Mouse (Mus musculus): ENCODE measurements at regions not wholly inside any gene's neighbourhood (a gene's known extent, or its start where the extent isn't known, plus 50 kb on each side); places are given as distances from the start of the nearest gene placed in this dataset.

DNA sequence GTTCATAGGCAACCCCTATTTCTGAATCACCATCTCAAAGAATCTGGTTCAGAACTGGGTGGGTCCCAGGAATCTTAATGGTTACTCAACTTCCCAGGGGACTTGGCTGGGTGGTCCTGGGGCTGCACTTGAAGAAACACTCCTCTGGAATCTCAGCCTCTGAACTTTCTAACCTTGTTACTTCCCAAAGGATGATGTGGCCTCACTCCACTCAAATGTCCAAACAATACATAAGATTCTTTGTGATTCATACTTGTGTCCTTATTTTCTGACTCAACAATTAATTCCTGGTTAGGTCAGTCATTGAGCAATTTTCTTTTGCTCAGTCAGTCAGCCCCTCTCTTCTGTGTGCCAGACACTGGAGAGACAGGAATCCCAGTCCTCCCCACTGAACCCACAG lies 353.7 kb upstream of the Ubash3b start:
- DNase-seq (ENCODE audit: inconsistent age in 2 of 2, low spot score in 1 of 2) = peak; percentile 19 to 63

DNA sequence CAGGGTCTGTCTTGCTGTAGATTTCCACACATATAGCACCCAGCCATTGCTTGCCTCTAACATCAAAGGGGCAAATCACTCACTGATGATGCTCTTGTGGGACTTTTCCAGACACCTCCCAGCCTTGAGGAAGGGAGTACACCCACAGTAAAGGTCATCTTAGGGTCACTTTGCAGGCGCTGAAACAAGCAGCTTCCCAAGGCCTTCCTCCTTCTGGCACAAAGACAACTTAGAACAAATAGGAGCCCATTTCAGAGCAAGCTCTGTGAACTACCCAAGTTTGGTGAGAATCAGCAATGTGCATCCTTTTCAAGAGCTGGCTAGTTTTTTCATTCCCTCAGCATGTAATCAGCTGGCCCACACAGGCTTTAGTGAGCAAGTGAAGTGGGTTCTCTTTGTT lies 352.2 kb upstream of the Ubash3b start:
- peak in 1 of 2 experiments; percentile 30 for DNase-seq (ENCODE audit: inconsistent age in 2 of 2, low spot score in 1 of 2)

DNA sequence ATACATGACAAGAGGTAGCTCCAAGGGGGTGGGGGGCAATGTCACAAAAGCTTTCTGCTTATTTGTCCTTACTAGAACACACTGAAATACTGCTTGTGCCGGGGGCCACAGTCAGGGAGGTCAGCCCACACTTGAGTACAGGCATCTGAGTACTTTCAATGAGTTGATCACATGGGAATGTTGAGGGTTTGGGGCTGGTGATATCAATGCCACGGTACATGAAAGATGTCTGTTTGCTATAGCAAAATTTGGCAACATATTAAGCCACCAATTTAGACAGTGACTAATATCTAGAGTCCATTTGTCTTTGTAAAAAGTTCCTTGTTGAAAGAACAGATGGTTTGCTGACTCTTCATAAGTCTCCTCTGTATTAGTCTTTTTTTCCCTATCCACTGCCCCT lies 348.1 kb upstream of the Ubash3b start:
- no peak for DNase-seq (ENCODE audit: inconsistent age in 2 of 2, low spot score in 1 of 2)

DNA sequence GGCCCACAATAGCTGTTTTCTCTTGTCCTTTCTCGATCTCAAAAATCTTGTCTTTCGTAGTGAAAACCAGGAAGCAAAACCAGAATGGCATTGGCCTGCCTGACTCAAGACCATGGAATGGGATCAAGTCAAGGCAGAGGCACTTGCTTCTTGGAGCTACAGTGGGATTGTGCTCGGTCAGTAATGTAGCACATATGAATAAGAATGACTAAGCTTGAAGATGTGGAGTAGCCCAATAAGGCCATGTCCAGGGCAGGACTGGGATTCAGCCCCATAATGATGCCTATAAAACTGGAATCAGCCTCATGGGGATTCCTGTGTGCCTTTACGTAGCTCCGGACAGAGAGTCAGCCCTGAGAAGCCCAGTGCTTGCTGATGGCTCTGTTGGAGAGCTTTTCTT lies 347.2 kb upstream of the Ubash3b start:
- DNase-seq (ENCODE audit: inconsistent age in 2 of 2, low spot score in 1 of 2) = no peak

- no peak for DNase-seq (ENCODE audit: inconsistent age in 2 of 2, low spot score in 1 of 2)
Measured at GRCm38 (mm10) chr9:41498326-41498725, 336.8 kb upstream of the Ubash3b start.

- DNase-seq (ENCODE audit: inconsistent age in 2 of 2, low spot score in 1 of 2) = no peak
Measured at GRCm38 (mm10) chr9:41490112-41490511, 328.6 kb upstream of the Ubash3b start.

DNA sequence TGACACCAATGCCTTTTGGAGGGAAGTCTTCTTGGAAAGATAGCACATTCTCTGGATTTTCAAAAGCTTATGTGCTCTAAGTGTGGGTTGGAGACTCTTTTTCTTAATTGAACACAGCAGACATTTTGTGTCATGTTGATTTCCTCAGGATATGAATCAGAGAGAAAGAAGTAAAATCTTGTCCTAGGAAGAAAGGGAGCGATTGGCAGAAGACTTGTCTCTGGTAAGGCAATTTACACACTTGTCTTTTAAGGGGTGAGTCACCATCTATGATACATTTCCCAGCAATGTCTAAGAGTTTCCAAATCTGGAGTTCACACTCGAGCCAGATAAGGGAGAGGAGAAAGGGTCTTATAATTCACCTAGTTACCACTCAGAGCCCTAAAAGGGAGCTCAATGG lies 326.5 kb upstream of the Ubash3b start:
- DNase-seq (ENCODE audit: inconsistent age in 2 of 2, low spot score in 1 of 2) = peak in 1 of 2 experiments; percentile 32

DNA sequence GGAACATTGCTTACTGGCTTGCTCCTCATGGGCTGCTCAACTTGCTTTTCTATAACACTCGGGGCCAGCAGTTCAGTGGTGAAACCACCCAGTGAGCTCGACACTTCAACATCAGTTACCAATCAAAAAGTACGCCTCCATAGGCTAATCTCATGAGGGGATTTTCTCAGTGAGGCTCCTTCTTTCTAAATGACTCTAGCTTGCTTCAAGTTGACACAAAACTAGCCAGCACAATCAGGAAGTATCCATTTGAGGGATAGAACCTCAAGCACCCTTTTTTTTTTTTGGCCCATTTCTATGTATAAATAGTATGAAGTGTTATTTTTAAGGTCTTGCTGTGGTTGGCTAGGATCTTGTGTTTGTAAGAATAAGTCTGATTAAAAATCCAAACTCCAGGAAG lies 321.7 kb upstream of the Ubash3b start:
- no peak for DNase-seq (ENCODE audit: inconsistent age in 2 of 2, low spot score in 1 of 2)

DNA sequence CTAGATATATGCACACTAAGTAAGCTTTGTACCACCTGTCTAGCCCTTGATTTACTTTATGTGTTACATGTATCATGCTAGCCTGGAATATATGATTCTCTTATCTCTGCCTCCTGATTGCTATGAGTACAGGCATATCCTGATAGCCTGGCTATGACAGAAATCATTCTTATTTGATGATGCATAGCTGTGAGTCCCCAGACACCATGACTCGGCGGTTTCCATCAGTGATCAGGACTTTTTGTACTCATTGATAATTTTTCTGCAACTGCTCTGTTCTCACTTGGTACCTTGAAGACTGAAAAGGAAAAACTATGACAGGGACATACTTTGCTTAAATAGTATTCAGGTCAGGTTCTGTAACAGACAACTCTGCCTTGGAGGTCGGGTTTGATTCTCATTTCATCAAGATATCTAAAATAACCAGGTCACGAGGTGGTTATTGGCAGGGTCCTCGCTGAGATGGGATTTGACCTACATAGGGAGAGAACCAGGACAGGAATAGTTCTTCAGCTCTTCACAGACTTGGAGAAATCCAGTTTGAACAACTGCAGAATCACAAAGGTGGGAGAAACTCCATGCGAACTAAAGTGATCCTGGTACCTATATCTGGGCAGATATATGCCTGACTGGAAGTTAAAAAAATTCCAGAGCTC lies 320.2 kb upstream of the Ubash3b start:
- no peak for DNase-seq (ENCODE audit: inconsistent age in 2 of 2, low spot score in 1 of 2)

GRCm38 (mm10) chr9:41479854-41480749 lies 318.6 kb upstream of the Ubash3b start:
- DNase-seq (ENCODE audit: inconsistent age in 2 of 2, low spot score in 1 of 2) = peak; percentile 75 to 83

GRCm38 (mm10) chr9:41479085-41479484 lies 317.6 kb upstream of the Ubash3b start:
- no peak for DNase-seq (ENCODE audit: inconsistent age in 2 of 2, low spot score in 1 of 2)

DNA sequence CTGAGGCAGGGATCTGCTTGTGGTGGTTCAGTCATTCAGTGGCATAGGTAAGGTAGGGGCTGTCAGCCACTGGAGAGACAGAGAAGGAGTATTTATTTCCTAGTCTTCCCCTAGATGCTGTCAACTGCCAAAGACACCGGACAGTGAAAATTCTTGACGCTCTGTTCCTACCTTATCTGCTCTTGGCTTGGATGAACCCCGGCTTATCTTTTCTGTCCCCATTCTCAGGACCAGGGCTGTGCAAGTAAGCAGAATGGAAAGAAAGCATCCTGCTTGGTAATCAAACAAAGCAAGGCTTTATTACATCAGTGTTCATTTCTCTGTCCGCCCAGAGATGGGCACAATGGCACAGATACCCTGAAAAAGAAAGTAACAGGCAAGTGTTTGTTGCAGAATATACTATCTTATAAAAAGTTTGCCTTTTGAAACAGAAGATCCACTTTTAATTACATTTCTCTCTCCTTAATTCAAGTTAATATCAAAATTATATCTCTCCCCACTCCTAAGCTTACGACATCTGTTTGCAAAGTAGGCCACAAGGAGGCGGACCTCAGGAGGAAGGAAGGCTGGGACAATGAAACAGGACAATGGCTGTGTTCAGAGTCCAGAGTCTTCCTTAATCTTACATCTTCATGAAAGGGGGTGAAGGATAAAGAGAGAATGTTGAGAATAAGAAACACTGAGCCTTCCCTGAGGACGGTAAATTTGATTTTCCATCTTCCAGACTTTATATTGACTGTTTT lies 316.8 kb upstream of the Ubash3b start:
- no peak for DNase-seq (ENCODE audit: inconsistent age in 2 of 2, low spot score in 1 of 2)

GRCm38 (mm10) chr9:41475326-41475725 lies 313.8 kb upstream of the Ubash3b start:
- peak in 1 of 2 experiments; percentile 36 for DNase-seq (ENCODE audit: inconsistent age in 2 of 2, low spot score in 1 of 2)

- peak in 1 of 2 experiments; percentile 9 for DNase-seq (ENCODE audit: inconsistent age in 2 of 2, low spot score in 1 of 2)
Measured at GRCm38 (mm10) chr9:41474945-41475297, 313.4 kb upstream of the Ubash3b start.

DNA sequence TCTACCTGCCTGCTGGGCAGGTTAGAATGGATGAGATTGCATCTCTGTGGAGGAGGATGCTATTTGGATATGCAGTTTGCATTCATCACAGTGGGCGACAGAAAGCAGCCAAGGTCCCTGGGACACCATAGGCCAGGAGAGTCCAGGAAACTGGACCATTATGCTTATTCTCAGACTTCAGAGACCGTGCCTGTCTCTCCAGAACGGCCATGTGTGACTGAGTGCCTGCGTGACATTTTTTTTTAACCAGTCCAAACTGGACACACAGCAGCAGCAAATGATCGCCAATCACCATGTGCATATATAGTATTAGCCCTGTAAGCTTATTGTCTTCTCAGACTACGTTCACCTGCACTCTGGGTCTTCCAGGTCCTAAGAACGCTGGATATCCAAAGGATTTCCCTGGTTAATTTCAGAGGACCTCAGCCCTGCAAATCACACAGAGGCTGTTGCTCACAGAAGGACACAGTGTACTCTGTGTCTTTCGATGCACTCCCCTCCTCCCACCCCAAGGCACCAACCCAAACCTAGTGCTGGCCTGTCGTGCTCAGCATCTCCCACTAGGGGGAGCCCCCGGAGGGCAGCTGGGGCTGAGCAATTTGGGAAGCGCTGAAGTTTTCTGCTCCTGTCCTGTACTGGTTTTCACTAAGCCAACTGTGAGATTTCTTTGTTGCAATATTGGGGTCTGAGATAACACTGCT lies 312.9 kb upstream of the Ubash3b start:
- peak; percentile 86 to 95 for DNase-seq (ENCODE audit: inconsistent age in 2 of 2, low spot score in 1 of 2)

GRCm38 (mm10) chr9:41473506-41473905 lies 312.0 kb upstream of the Ubash3b start:
- no peak for DNase-seq (ENCODE audit: inconsistent age in 2 of 2, low spot score in 1 of 2)

GRCm38 (mm10) chr9:41471345-41471744 lies 309.8 kb upstream of the Ubash3b start:
- no peak for DNase-seq (ENCODE audit: inconsistent age in 2 of 2, low spot score in 1 of 2)

GRCm38 (mm10) chr9:41470010-41470409 lies 308.5 kb upstream of the Ubash3b start:
- DNase-seq (ENCODE audit: inconsistent age in 2 of 2, low spot score in 1 of 2) = no peak

GRCm38 (mm10) chr9:41469414-41469813 lies 307.9 kb upstream of the Ubash3b start:
- no peak for DNase-seq (ENCODE audit: inconsistent age in 2 of 2, low spot score in 1 of 2)

DNA sequence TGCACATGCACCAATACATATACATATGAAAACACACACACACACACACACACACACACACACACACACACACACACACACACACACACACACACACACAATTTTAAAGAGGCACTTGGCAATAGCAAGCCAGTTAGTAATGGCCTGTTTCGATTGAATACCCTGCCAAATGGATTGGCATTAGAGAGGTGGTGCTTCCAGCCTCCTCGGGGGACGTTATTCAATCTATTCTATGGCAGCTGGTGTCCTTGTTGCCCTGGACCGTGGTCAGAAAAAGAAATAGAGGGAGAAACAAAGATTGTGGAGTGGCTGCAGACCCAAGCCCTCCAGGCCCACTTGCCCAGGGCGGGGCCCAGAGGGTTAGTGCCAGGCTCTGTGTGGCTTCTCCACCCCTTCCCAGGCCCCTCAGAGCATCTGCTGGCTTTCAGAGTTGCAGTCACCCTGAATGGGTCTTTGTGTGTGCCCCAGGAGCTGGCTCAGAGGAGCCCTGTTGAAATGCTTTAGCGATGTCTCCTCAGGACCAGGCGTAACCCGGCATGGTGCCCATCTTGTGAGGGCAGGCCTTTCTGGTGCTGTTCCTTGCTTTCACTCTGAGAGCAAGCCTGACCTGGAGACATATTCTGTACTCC lies 302.7 kb upstream of the Ubash3b start:
- DNase-seq (ENCODE audit: inconsistent age in 2 of 2, low spot score in 1 of 2) = no peak

DNA sequence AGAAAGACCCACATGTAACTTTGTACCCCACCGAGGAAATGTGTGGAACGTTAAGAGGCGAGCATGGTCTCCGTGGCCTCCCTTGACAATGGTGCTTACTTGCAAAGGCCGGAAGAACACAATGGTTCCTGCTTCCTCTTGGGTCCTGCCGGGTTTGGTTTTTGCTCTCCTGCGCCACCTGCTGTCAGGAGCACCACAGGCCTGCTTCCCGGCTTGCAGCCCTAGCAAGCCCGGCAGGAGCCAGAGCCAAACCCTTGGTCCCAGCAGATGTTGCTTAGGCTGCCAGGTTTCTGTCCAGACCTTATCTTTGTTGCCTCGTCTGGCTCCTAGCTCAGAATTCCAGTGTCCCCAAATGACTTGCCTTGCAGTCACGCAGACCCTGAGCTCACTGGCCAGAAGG lies 300.2 kb upstream of the Ubash3b start:
- DNase-seq (ENCODE audit: inconsistent age in 2 of 2, low spot score in 1 of 2) = peak; percentile 90 to 96
